Mouse (Mus musculus) midbrain, embryonic 16.5 days (tissue): Measurements from ENCODE around the gene Morf4l2. TPM values are rescaled to one million over a fixed set of nuclear protein-coding genes. Genes with fewer than 3 reads are reported as not detected.

Source experiments
- ATAC-seq: fragments of 200-750 bp; cut with Nextera tagmentation; 2 replicates; pipeline ENCODE4 v1.8.0; 2017; ENCODE audit warnings: moderate TSS enrichment
- H3K27ac ChIP-seq: fragments of 300-500 bp; sonication (generic); 2 replicates; pipeline ENCODE4 v1.5.1; 2014; ENCODE audit warnings: mild to moderate bottlenecking, low read length, mixed read lengths
- H3K27me3 ChIP-seq: fragments of 300-500 bp; sonication (generic); 2 replicates; pipeline ENCODE4 v1.6.1; 2014; ENCODE audit warnings: low read depth, low read length, mixed read lengths; ENCODE audit not compliant: control insufficient read depth, insufficient read depth
- H3K36me3 ChIP-seq: fragments of 300-500 bp; sonication (generic); 2 replicates; pipeline ENCODE4 v1.6.1; 2014; ENCODE audit warnings: mild to moderate bottlenecking, low read length, moderate library complexity, mixed read lengths; ENCODE audit not compliant: control insufficient read depth, insufficient read depth
- H3K4me1 ChIP-seq: fragments of 300-500 bp; sonication (generic); 2 replicates; pipeline ENCODE4 v1.6.1; 2014; ENCODE audit warnings: mild to moderate bottlenecking, low read length, mixed read lengths; ENCODE audit not compliant: control insufficient read depth, insufficient read depth
- H3K4me2 ChIP-seq: fragments of 300-500 bp; sonication (generic); 2 replicates; pipeline ENCODE4 v1.6.1; 2014; ENCODE audit warnings: mild to moderate bottlenecking, low read length, mixed read lengths
- H3K4me3 ChIP-seq: fragments of 300-500 bp; sonication (generic); 2 replicates; pipeline ENCODE4 v1.5.1; 2014; ENCODE audit warnings: low read depth, mild to moderate bottlenecking, low read length, moderate library complexity, mixed read lengths
- H3K9ac ChIP-seq: fragments of 300-500 bp; sonication (generic); 2 replicates; pipeline ENCODE4 v1.6.1; 2014; ENCODE audit warnings: low read depth, low read length, mixed read lengths
- H3K9me3 ChIP-seq: fragments of 300-500 bp; sonication (generic); replicated peaks from 2 replicates; pipeline ENCODE4 v1.6.1; 2014; ENCODE audit warnings: mild to moderate bottlenecking, low read length, mixed read lengths; ENCODE audit not compliant: control insufficient read depth, poor library complexity, severe bottlenecking
- WGBS: fragments of 180-500 bp; shearing (Covaris S2); extraction: QIAGEN DNeasy Blood & Tissue Kit; methylation state at CpG from one replicate; pipeline ENCODE4 v1.1.7; 2014; 5-methylcytosine and 5-hydroxymethylcytosine counted together
- polyA plus RNA-seq: library from polyadenylated mRNA; unstranded; fragments of >200 nt; fragmentation: Nextera tagmentation; extraction: Ambion mirVana; gene quantifications from 2 replicates; pipeline ENCODE4 v1.2.1, GENCODE M21; 2015

Gene Morf4l2
- 612 and 639 TPM in 2 replicates for polyA plus RNA-seq

GRCm38 (mm10) chrX:136743459-136743858 is at the start of gene Morf4l2:
Morf4l2 (minus strand) TSS chrX:136743690.
- peak within 1 kb of the TSS; percentile 92 for H3K27ac ChIP-seq
- WGBS: 86% methylated on average over 12 of the region's 12 CpGs
- peaks cover 5% of the 10 kb centered on the region for H3K4me1 ChIP-seq
- no peaks in the 10 kb centered on the region for H3K9me3 ChIP-seq
- H3K27me3 ChIP-seq: no peaks in the 10 kb centered on the region
- no peak for ATAC-seq
- H3K4me2 ChIP-seq: peak within 1 kb of the TSS; percentile 58
- peak within 1 kb of the TSS; percentile 50 for H3K4me3 ChIP-seq
- no peak within 1 kb of the TSS; the same call in 1 of the 2 replicates for H3K9ac ChIP-seq
- H3K36me3 ChIP-seq: no peaks in the 10 kb centered on the region

- H3K27me3 ChIP-seq: no peaks in the 10 kb centered on the region
- H3K9me3 ChIP-seq: no peaks in the 10 kb centered on the region
- no peaks in the 10 kb centered on the region for H3K4me1 ChIP-seq
- H3K36me3 ChIP-seq: peaks cover under 1% of the 10 kb centered on the region; the same call in 1 of the 2 replicates
- no peak for ATAC-seq
- 98% methylated on average over 4 of the region's 4 CpGs for WGBS
- no peak overlapping the region for H3K27ac ChIP-seq
- no peak overlapping the region for H3K4me2 ChIP-seq
- H3K4me3 ChIP-seq: no peak overlapping the region
- H3K9ac ChIP-seq: no peak overlapping the region
Observed at GRCm38 (mm10) chrX:136789446-136789845, 46.0 kb upstream of the Morf4l2 start.

DNA sequence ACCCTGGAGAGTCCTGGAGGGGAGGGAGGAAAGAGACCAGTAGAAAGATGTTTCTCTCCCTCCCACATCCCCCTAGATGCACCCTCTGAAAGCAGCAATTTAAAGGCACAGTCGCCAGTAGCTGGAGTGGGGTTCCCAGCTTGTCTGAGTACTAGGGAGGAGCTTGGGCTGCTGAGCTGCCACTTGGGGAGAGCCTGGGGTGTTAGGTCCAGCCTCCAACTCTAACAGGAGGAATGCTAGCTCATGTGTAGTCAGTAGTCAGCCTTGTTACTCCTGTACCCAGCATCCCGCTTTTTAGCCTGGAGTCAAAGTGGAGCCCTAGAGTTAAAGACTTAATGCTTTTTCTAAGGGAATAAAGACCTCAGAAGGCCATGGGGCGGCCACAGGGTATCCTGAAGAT is 36.6 kb upstream of the Morf4l2 start, which contains the start of gene Glra4:
Glra4 (minus strand) TSS at position 101 of the 400 bp plus-strand sequence.
- Histone ChIP-seq H3K4me1 (no peaks in the 10 kb centered on the region), H3K27me3 (no peaks in the 10 kb centered on the region; the same call in 1 of the 2 replicates), H3K36me3 (no peaks in the 10 kb centered on the region), H3K9me3 (no peaks in the 10 kb centered on the region), H3K27ac (no peak within 1 kb of the TSS), H3K4me3 (no peak within 1 kb of the TSS), H3K4me2 (no peak within 1 kb of the TSS), H3K9ac (no peak within 1 kb of the TSS)
- ATAC-seq: no peak
- 71% methylated on average over 3 of the region's 3 CpGs for WGBS

- no peaks in the 10 kb centered on the region; the same call in 1 of the 2 replicates for H3K27me3 ChIP-seq
- no peak overlapping the region for H3K4me2 ChIP-seq
- H3K9ac ChIP-seq: no peak overlapping the region
- H3K36me3 ChIP-seq: no peaks in the 10 kb centered on the region
- WGBS: 54% methylated on average over 2 of the region's 2 CpGs
- no peaks in the 10 kb centered on the region for H3K9me3 ChIP-seq
- no peak overlapping the region for H3K4me3 ChIP-seq
- H3K27ac ChIP-seq: no peak overlapping the region
- no peaks in the 10 kb centered on the region for H3K4me1 ChIP-seq
- no peak for ATAC-seq
Observed at GRCm38 (mm10) chrX:136779262-136779661, 35.8 kb upstream of the Morf4l2 start.

- H3K9ac ChIP-seq: no peak overlapping the region
- no peak overlapping the region for H3K4me2 ChIP-seq
- H3K9me3 ChIP-seq: no peaks in the 10 kb centered on the region
- H3K4me3 ChIP-seq: no peak overlapping the region
- no peaks in the 10 kb centered on the region for H3K36me3 ChIP-seq
- ATAC-seq: no peak
- 68% methylated on average over 3 of the region's 3 CpGs for whole genome bisulfite sequencing
- no peak overlapping the region for H3K27ac ChIP-seq
- H3K4me1 ChIP-seq: no peaks in the 10 kb centered on the region
- no peaks in the 10 kb centered on the region; the same call in 1 of the 2 replicates for H3K27me3 ChIP-seq
Observed at GRCm38 (mm10) chrX:136778046-136778445, 34.6 kb upstream of the Morf4l2 start.

- 63% methylated on average over 1 of the region's 1 CpGs for WGBS
- Histone ChIP-seq H3K9me3 (no peaks in the 10 kb centered on the region), H3K36me3 (no peaks in the 10 kb centered on the region)
Observed at GRCm38 (mm10) chrX:136773035-136773434, 29.5 kb upstream of the Morf4l2 start.

GRCm38 (mm10) chrX:136761103-136762074 is 17.9 kb upstream of the Morf4l2 start:
- WGBS: 65% methylated on average over 11 of the region's 11 CpGs
- no peaks in the 10 kb centered on the region for H3K36me3 ChIP-seq
- peak overlapping the region; percentile 10 for H3K27ac ChIP-seq
- H3K4me3 ChIP-seq: no peak overlapping the region
- no peaks in the 10 kb centered on the region; the same call in 1 of the 2 replicates for H3K27me3 ChIP-seq
- ATAC-seq: peak; percentile 85
- no peaks in the 10 kb centered on the region for H3K9me3 ChIP-seq
- H3K4me2 ChIP-seq: no peak overlapping the region
- no peaks in the 10 kb centered on the region for H3K4me1 ChIP-seq
- H3K9ac ChIP-seq: no peak overlapping the region

More at GRCm38 (mm10) chrX:136773035-136773434, 29.5 kb upstream of the Morf4l2 start:
- Histone ChIP-seq H3K4me1 (no peaks in the 10 kb centered on the region), H3K9ac (no peak overlapping the region), H3K4me2 (no peak overlapping the region), H3K27ac (no peak overlapping the region), H3K27me3 (no peaks in the 10 kb centered on the region), H3K4me3 (no peak overlapping the region)
- no peak for ATAC-seq

DNA sequence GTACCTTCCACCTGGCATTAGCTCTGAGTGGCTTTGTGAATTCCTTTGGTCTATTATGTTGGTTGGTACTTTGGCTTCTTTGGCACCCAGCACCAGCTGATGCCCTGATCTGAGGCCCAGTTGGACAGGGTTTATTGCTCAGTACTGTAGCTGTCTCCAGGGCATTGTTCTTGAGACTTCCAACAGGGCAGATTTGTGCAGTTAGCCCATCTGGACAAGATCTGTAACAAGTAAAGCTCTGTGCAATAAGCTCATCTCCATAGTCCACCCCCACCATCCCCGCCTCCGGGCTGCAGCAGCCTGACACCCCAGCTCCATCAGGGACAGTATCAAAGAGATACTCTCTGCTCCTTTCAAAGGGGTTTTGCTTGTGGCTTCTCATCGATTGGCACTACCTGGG is 12.0 kb upstream of the Morf4l2 start:
- no peak overlapping the region for H3K9ac ChIP-seq
- 86% methylated on average over 3 of the region's 3 CpGs for WGBS
- H3K4me1 ChIP-seq: no peaks in the 10 kb centered on the region
- H3K4me3 ChIP-seq: no peak overlapping the region
- H3K27ac ChIP-seq: no peak overlapping the region
- H3K27me3 ChIP-seq: no peaks in the 10 kb centered on the region
- H3K4me2 ChIP-seq: no peak overlapping the region
- no peaks in the 10 kb centered on the region for H3K9me3 ChIP-seq
- no peaks in the 10 kb centered on the region for H3K36me3 ChIP-seq
- no peak for ATAC-seq

- Histone ChIP-seq H3K27ac (no peak overlapping the region), H3K4me2 (no peak overlapping the region), H3K27me3 (no peaks in the 10 kb centered on the region), H3K4me1 (no peaks in the 10 kb centered on the region), H3K36me3 (peaks cover 2% of the 10 kb centered on the region; the same call in 1 of the 2 replicates), H3K9ac (no peak overlapping the region), H3K4me3 (no peak overlapping the region), H3K9me3 (no peaks in the 10 kb centered on the region)
- no peak for ATAC-seq
- 82% methylated on average over 4 of the region's 4 CpGs for WGBS
Observed at GRCm38 (mm10) chrX:136749329-136749728, 5.8 kb upstream of the Morf4l2 start.
